Comparison of ENCODE assay signal across 8 mouse cellular contexts in the genomic region with DNA sequence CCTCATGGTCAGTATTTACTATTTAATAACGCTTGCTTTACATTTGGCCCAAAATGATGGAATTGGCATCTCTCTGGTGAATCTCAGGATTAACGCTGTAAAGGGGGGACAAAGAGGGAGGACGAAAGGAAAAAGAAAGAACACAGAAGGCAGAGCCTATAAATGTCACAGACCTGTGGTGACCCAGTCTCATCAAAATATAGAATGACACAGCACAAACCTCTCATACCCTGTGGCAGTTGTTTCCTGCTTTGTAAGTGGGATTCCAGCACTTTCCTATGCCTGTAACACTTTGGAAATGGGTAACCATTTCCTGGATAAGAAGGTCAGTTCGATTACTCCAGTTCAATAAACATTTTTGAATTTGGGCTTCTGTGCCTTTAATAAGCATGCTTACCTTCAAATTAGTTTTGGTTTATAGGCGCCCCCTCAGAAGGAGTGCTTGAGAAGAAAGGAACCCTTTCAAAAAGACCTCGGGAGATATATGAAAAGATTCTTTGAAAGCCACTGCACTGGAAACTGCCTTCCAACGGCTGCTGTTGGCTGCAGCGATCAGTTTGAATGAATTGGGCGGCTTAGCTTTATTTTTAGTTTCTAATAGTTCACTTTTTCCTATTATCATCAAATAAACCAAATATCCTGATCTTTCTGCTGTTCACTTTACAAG. TPM values are rescaled to one million over a fixed set of nuclear protein-coding genes. Genes with fewer than 3 reads are reported as not detected.
DNase-seq lines count a peak whose midpoint lies in the region; ATAC-seq and TF ChIP-seq lines count a peak whose summit lies in the region.

No protein-coding gene starts in this region.

- no peaks in the 10 kb centered on the region for H3K27me3 ChIP-seq in spleen, adult 2 months (ENCODE audit: control insufficient read depth, insufficient read depth, low read length)
- no peaks in the 10 kb centered on the region for H3K27me3 ChIP-seq in liver, embryonic 13.5 days

- no peak for TF ChIP-seq POLR2A in spleen, adult 2 months (IDR thresholded peaks at IDR 0.05; ENCODE audit: low read depth, low read length)

- no peak overlapping the region for H3K4me3 ChIP-seq in spleen, adult 2 months (ENCODE audit: extremely low read depth, insufficient read depth, insufficient read length)
- H3K4me3 ChIP-seq in liver, embryonic 13.5 days (replicated peaks): peak overlapping the region; percentile 46; the same call in 1 of the 2 replicates

- no peak overlapping the region for H3K9ac ChIP-seq in liver, embryonic 13.5 days

- peak; percentile 23 for DNase-seq in embryo, embryonic 10.5 days (ENCODE audit: low spot score)
- DNase-seq in embryo, embryonic 11 days: no peak
- no peak for DNase-seq in spleen, adult 2 months (ENCODE audit: low read depth in 1 of 2, low spot score in 2 of 2)
- DNase-seq in spleen, adult 12 weeks (ENCODE audit: low spot score): no peak
- no peak for DNase-seq in liver, embryonic 13.5 days
- no peak for DNase-seq in cerebellum, postnatal 25 days
- DNase-seq in spleen, postnatal 4 days (ENCODE audit: low spot score in 2 of 2): no peak
- no peak for DNase-seq in layer of hippocampus, postnatal 10 days (ENCODE audit: low spot score in 2 of 2)

- WGBS in spleen, adult 2 months: 55% methylated on average over 9 of the region's 9 CpGs
- WGBS in liver, embryonic 13.5 days (ENCODE audit: insufficient replicate concordance): 67% methylated on average over 9 of the region's 9 CpGs

- no peaks in the 10 kb centered on the region for H3K36me3 ChIP-seq in spleen, adult 2 months (ENCODE audit: control insufficient read depth, insufficient read depth, low read length)
- H3K36me3 ChIP-seq in liver, embryonic 13.5 days: no peaks in the 10 kb centered on the region

- H3K9me3 ChIP-seq in liver, embryonic 13.5 days (replicated peaks): no peaks in the 10 kb centered on the region

- TF ChIP-seq CTCF in spleen, adult 2 months (IDR thresholded peaks at IDR 0.05; ENCODE audit: extremely low read depth, insufficient read depth, insufficient read length, insufficient replicate concordance): no peak

- no peak for ATAC-seq in liver, embryonic 13.5 days (ENCODE audit: low read depth)

- H3K4me2 ChIP-seq in liver, embryonic 13.5 days: peak overlapping the region; percentile 55

- peak overlapping the region; percentile 64; the same call in 1 of the 2 replicates for H3K27ac ChIP-seq in spleen, adult 2 months (ENCODE audit: insufficient read depth, low read length)
- H3K27ac ChIP-seq in liver, embryonic 13.5 days: no peak overlapping the region

- peaks cover 8% of the 10 kb centered on the region; the same call in 1 of the 2 replicates for H3K4me1 ChIP-seq in spleen, adult 2 months (ENCODE audit: control insufficient read depth, insufficient read depth, insufficient read length)
- peaks cover 27% of the 10 kb centered on the region for H3K4me1 ChIP-seq in liver, embryonic 13.5 days (replicated peaks)

RNA-seq across cellular contexts. Expression of a gene that starts 43.0 kb away (rescaled TPM):
- 2.5 and 3.2 TPM in 2 replicates for polyA plus RNA-seq in spleen, adult 2 months (2012; rRNA removed)
- polyA plus RNA-seq in liver, embryonic 13.5 days (2015; fragmentation: Nextera tagmentation; extraction: Ambion mirVana): 1.6 and 2.0 TPM in 2 replicates
- 1 to 10 TPM; 3.8 to 4.2 TPM for total RNA-seq in layer of hippocampus, postnatal 10 days (2021)
